Mouse (Mus musculus): Measurements from ENCODE around the gene Cela3a. TPM values are rescaled to one million over a fixed set of nuclear protein-coding genes. Genes with fewer than 3 reads are reported as not detected.

The Cela3a gene
- not detected in 2 replicates for polyA plus RNA-seq (2015; fragmentation: Nextera tagmentation; extraction: Ambion mirVana)

DNA sequence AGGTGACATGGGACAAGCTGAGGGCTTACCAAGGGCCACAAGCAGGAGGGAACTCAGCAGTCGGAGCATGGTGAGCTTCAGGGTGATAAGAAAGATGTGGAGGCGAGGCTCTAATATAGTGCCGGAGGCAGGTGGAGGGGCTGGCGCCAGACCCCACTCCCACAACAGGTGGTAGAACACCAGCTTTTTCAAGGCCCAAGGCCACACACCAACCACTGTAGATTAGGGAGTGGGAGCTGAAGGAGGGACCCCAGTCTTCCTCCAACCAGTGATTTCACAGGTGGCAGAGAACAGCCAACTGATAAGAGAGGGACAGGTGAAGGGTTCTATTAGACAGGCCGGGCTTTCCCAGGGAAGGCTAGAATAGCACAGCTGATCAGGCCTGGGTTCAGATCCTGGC, at the start of gene Cela3a:
Gene Cela3a (minus strand): TSS at position 101 of the 400 bp plus-strand sequence.
- no peak within 1 kb of the TSS for H3K4me3 ChIP-seq (ENCODE audit: low read length)
- H3K4me1 ChIP-seq (ENCODE audit: control insufficient read depth, insufficient read depth, low read depth, low read length), result no peaks in the 10 kb centered on the region
- H3K36me3 ChIP-seq (ENCODE audit: control insufficient read depth, insufficient read depth, low read length), result no peaks in the 10 kb centered on the region
- H3K9ac ChIP-seq (ENCODE audit: low read depth, low read length), result no peak within 1 kb of the TSS
- H3K9me3 ChIP-seq (ENCODE audit: control insufficient read depth, low read length), result no peaks in the 10 kb centered on the region
- no peak within 1 kb of the TSS for H3K27ac ChIP-seq (ENCODE audit: low read depth, low read length)
- no peak within 1 kb of the TSS for H3K4me2 ChIP-seq (ENCODE audit: low read length)
- WGBS, result 93% methylated on average over 5 of the region's 5 CpGs
- no peak for ATAC-seq
- no peaks in the 10 kb centered on the region for H3K27me3 ChIP-seq (replicated peaks; ENCODE audit: control insufficient read depth, insufficient read depth, low read length)

DNA sequence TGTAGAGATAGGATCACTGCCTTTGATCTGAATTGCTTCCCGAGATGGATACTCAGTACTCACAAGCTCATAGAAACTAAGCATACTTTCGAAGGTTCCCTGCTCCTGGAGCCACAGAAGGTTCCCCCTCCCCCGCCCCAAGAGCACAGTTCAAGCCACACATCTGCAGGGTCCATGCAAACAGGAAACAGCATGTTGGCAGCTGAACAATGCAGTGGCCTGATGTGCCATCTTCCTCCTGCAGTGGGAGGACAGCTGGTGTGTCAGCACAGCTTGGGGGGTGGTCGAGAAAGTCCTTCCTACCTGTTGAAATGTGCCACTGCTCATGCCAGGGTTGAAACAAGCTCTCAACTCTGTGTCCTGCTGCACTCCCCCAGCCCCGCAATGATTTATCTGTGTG, 49.3 kb upstream of the Cela3a start:
- Histone ChIP-seq H3K27ac (ENCODE audit: low read depth, low read length) (no peak overlapping the region), H3K36me3 (ENCODE audit: control insufficient read depth, insufficient read depth, low read length) (no peaks in the 10 kb centered on the region), H3K27me3 (replicated peaks; ENCODE audit: control insufficient read depth, insufficient read depth, low read length) (no peaks in the 10 kb centered on the region), H3K4me1 (ENCODE audit: control insufficient read depth, insufficient read depth, low read depth, low read length) (no peaks in the 10 kb centered on the region), H3K4me3 (ENCODE audit: low read length) (no peak overlapping the region), H3K9me3 (ENCODE audit: control insufficient read depth, low read length) (no peaks in the 10 kb centered on the region), H3K9ac (ENCODE audit: low read depth, low read length) (no peak overlapping the region), H3K4me2 (ENCODE audit: low read length) (no peak overlapping the region)
- ATAC-seq, result no peak
- WGBS, result 77% methylated on average over 5 of the region's 5 CpGs

DNA sequence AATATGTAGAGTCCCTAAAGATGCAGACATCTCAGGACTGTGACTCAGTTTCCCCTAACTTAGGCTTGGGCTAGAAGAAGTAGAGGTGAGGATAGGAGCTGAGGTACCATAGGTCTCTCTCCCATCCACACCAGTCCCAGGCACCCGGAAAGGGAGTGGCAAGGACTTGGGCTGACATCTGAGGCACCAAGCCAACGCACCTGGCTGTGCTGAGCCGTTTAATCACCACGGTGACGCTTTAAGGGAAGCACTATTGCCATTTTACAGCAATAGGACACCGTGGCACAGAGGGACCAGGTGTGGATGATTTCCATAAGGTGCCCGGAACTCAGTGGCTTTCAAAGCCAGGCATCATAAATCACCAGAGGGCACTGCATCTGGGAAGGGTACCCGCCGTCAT, 48.7 kb upstream of the Cela3a start:
- no peak overlapping the region for H3K27ac ChIP-seq (ENCODE audit: low read depth, low read length)
- no peak overlapping the region for H3K4me2 ChIP-seq (ENCODE audit: low read length)
- H3K4me3 ChIP-seq (ENCODE audit: low read length), result no peak overlapping the region
- 78% methylated on average over 9 of the region's 9 CpGs for WGBS
- H3K36me3 ChIP-seq (ENCODE audit: control insufficient read depth, insufficient read depth, low read length), result no peaks in the 10 kb centered on the region
- H3K9me3 ChIP-seq (ENCODE audit: control insufficient read depth, low read length), result no peaks in the 10 kb centered on the region
- no peaks in the 10 kb centered on the region for H3K27me3 ChIP-seq (replicated peaks; ENCODE audit: control insufficient read depth, insufficient read depth, low read length)
- H3K9ac ChIP-seq (ENCODE audit: low read depth, low read length), result no peak overlapping the region
- no peaks in the 10 kb centered on the region for H3K4me1 ChIP-seq (ENCODE audit: control insufficient read depth, insufficient read depth, low read depth, low read length)
- ATAC-seq, result no peak

DNA sequence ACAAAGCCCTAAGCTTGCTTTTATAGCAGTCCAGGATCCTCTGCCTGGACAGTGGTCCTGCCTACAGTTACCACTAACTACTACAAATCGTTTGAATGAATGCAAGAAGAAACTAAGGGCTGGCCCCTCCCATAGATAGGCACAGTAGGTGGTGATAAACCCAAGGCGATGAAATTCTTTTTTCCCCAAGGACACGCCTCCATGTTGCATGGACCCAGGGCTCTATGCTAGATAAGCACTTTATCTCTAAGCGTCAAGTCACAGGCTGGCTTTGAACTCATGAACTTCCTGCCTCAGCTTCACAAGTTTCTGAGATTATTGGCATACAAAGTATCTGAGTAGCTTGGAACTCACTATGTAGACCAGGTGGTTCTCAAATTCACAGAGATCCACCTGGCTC, 47.7 kb upstream of the Cela3a start:
- Histone ChIP-seq H3K4me1 (ENCODE audit: control insufficient read depth, insufficient read depth, low read depth, low read length) (no peaks in the 10 kb centered on the region), H3K9me3 (ENCODE audit: control insufficient read depth, low read length) (no peaks in the 10 kb centered on the region), H3K27me3 (replicated peaks; ENCODE audit: control insufficient read depth, insufficient read depth, low read length) (no peaks in the 10 kb centered on the region), H3K27ac (ENCODE audit: low read depth, low read length) (no peak overlapping the region), H3K36me3 (ENCODE audit: control insufficient read depth, insufficient read depth, low read length) (no peaks in the 10 kb centered on the region), H3K4me3 (ENCODE audit: low read length) (no peak overlapping the region), H3K4me2 (ENCODE audit: low read length) (no peak overlapping the region), H3K9ac (ENCODE audit: low read depth, low read length) (no peak overlapping the region)
- WGBS, result 81% methylated on average over 4 of the region's 4 CpGs
- no peak for ATAC-seq

DNA sequence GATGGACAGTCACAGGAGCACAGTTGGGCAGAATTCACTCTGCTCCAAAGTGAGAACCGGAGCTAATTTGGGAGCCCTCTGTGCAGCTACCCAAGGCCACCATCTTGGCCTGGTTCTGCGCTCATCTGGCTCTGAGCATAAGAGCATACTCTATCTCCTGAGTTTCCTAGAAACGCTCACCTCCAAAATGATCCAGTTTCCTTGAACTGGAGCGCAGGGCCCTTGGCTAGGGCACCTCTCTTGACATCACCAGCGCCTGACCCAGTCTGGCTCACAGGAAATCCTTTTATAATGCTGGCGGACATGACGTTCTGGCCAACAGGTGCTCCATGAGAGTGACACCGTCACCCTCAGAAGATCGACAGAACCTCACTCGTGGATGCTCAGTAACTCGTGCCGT, 47.0 kb upstream of the Cela3a start:
- no peak overlapping the region for H3K4me2 ChIP-seq (ENCODE audit: low read length)
- no peaks in the 10 kb centered on the region for H3K27me3 ChIP-seq (replicated peaks; ENCODE audit: control insufficient read depth, insufficient read depth, low read length)
- WGBS, result 83% methylated on average over 12 of the region's 12 CpGs
- no peaks in the 10 kb centered on the region for H3K9me3 ChIP-seq (ENCODE audit: control insufficient read depth, low read length)
- no peak overlapping the region for H3K4me3 ChIP-seq (ENCODE audit: low read length)
- H3K9ac ChIP-seq (ENCODE audit: low read depth, low read length), result no peak overlapping the region
- no peaks in the 10 kb centered on the region for H3K4me1 ChIP-seq (ENCODE audit: control insufficient read depth, insufficient read depth, low read depth, low read length)
- ATAC-seq, result no peak
- no peak overlapping the region for H3K27ac ChIP-seq (ENCODE audit: low read depth, low read length)
- no peaks in the 10 kb centered on the region for H3K36me3 ChIP-seq (ENCODE audit: control insufficient read depth, insufficient read depth, low read length)

DNA sequence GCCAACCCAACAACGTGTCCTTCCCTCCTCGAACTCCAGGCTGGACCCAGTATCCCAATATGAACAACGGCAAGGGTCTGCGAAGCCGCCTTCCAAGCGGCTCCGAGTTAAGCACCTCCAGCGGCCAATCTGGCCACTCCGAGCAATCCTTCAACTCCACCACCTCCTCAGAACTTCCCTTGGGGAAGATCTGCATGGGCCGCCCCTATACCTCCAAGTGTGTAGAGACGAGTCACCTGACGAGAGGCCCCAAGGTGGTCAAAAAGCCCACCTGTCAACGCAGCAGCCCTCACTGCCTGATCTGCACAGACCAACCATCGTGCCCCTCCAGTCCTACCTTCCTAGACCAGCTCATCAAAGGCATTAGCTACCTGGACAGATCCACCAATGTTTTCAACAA, 45.0 kb upstream of the Cela3a start:
- no peak for ATAC-seq
- no peak overlapping the region for H3K27ac ChIP-seq (ENCODE audit: low read depth, low read length)

DNA sequence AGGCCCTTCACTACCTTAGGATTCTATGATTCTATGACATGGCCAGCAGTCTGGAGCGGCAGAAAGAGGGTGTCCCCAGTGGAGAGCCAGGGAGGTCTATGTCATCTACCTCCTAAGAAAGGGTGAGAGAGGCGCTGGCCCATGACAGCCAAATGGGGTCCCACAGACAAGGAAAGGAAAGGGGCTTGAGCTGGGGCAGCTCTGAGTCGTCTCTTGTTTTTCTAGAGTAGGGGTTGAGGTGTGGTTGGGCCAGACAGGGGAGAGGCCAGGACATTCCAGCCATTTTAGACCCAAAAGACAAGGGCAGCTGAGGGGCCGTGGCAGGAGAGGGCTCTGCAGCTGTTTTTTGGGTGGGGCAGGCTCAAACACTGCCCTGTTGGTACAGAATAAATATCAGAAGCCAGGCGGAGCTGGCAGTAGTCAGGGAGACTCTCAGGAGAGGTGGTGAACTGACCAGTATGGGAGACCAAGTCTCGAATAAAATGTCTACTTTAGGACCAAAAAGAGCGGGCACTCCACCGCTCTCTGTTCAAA, 43.7 kb upstream of the Cela3a start, which contains the start of gene 1700013G24Rik:
Gene 1700013G24Rik (plus strand): TSS at position 51 of the 534 bp plus-strand sequence.
- ATAC-seq, result no peak
- Histone ChIP-seq H3K27me3 (replicated peaks; ENCODE audit: control insufficient read depth, insufficient read depth, low read length) (no peaks in the 10 kb centered on the region), H3K9me3 (ENCODE audit: control insufficient read depth, low read length) (no peaks in the 10 kb centered on the region), H3K4me3 (ENCODE audit: low read length) (no peak within 1 kb of the TSS), H3K27ac (ENCODE audit: low read depth, low read length) (no peak within 1 kb of the TSS), H3K9ac (ENCODE audit: low read depth, low read length) (no peak within 1 kb of the TSS), H3K4me2 (ENCODE audit: low read length) (no peak within 1 kb of the TSS), H3K36me3 (ENCODE audit: control insufficient read depth, insufficient read depth, low read length) (no peaks in the 10 kb centered on the region), H3K4me1 (ENCODE audit: control insufficient read depth, insufficient read depth, low read depth, low read length) (no peaks in the 10 kb centered on the region)
- WGBS, result 84% methylated on average over 8 of the region's 8 CpGs

More for the DNA sequence above, 45.0 kb upstream of the Cela3a start:
- no peak overlapping the region for H3K9ac ChIP-seq (ENCODE audit: low read depth, low read length)
- H3K4me3 ChIP-seq (ENCODE audit: low read length), result no peak overlapping the region
- no peaks in the 10 kb centered on the region for H3K9me3 ChIP-seq (ENCODE audit: control insufficient read depth, low read length)
- H3K4me1 ChIP-seq (ENCODE audit: control insufficient read depth, insufficient read depth, low read depth, low read length), result no peaks in the 10 kb centered on the region
- no peak overlapping the region for H3K4me2 ChIP-seq (ENCODE audit: low read length)
- 91% methylated on average over 14 of the region's 14 CpGs for WGBS
- no peaks in the 10 kb centered on the region for H3K27me3 ChIP-seq (replicated peaks; ENCODE audit: control insufficient read depth, insufficient read depth, low read length)
- H3K36me3 ChIP-seq (ENCODE audit: control insufficient read depth, insufficient read depth, low read length), result no peaks in the 10 kb centered on the region

DNA sequence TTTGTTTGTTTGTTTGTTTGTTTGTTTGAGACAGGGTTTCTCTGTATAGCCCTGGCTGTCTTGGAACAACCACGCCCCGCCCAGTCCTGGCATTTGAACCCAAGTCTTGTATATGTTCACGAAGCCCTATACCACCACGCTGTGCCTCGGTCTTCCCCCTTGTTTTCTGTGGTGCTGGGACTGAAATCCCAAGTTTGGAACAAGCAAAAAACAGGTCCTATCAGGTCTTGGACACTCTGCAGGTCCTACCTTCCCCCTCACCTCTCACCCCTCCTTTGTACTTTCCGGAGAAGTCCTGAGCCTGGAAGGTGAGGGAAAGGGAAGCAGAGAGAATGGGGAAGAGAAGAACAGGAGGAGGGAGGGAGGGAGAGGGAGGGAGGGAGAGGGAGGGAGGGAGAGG, 42.6 kb upstream of the Cela3a start:
- H3K4me2 ChIP-seq (ENCODE audit: low read length), result no peak overlapping the region
- H3K36me3 ChIP-seq (ENCODE audit: control insufficient read depth, insufficient read depth, low read length), result no peaks in the 10 kb centered on the region
- H3K9ac ChIP-seq (ENCODE audit: low read depth, low read length), result no peak overlapping the region
- no peaks in the 10 kb centered on the region for H3K27me3 ChIP-seq (replicated peaks; ENCODE audit: control insufficient read depth, insufficient read depth, low read length)
- H3K9me3 ChIP-seq (ENCODE audit: control insufficient read depth, low read length), result no peaks in the 10 kb centered on the region
- H3K27ac ChIP-seq (ENCODE audit: low read depth, low read length), result no peak overlapping the region
- 93% methylated on average over 6 of the region's 6 CpGs for WGBS
- no peak overlapping the region for H3K4me3 ChIP-seq (ENCODE audit: low read length)
- ATAC-seq, result no peak
- H3K4me1 ChIP-seq (ENCODE audit: control insufficient read depth, insufficient read depth, low read depth, low read length), result peaks cover 3% of the 10 kb centered on the region

DNA sequence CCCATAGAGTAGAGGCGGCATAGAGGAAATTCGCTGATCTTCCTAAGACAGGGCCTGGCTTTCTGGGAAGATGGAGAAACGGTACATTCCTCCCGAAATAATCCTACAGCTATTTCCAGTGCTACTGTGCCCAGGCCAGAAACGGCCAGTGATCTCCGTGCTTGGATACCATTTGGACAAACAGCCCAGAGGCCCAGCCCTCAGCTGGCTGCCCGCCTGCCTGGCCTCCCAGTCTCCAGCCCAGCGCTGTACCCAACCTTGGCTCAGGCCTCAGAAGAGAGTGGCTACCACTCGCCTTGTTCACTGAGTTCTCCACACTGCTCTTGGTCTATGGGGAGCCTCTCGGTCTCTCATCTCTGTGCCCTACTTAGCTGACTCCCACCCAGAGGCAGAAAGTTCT, 40.1 kb upstream of the Cela3a start:
- 73% methylated on average over 10 of the region's 10 CpGs for WGBS
- no peaks in the 10 kb centered on the region for H3K9me3 ChIP-seq (ENCODE audit: control insufficient read depth, low read length)

DNA sequence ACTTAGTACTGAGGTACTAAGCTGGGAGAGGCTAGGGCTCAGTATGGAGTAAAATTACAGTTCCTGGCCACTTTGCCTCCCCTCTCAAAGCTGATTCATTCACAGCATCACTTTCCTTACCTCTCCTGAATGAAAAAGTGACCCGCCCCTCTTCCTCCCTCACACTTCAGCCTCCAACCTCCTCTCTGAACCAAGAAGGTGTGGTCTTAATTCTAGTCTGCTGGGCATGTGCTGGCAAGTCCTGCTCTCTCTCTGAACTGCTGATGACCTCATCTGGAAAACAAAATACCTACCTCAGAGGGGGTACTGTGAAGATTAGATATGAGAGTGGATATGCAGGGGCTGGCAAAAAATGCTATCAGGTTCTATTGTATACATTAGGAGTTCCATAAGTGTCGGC, 39.5 kb upstream of the Cela3a start:
- no peaks in the 10 kb centered on the region for H3K27me3 ChIP-seq (replicated peaks; ENCODE audit: control insufficient read depth, insufficient read depth, low read length)
- WGBS, result 87% methylated on average over 2 of the region's 2 CpGs
- no peak for ATAC-seq
- no peak overlapping the region for H3K27ac ChIP-seq (ENCODE audit: low read depth, low read length)
- H3K36me3 ChIP-seq (ENCODE audit: control insufficient read depth, insufficient read depth, low read length), result no peaks in the 10 kb centered on the region
- no peaks in the 10 kb centered on the region for H3K9me3 ChIP-seq (ENCODE audit: control insufficient read depth, low read length)
- no peak overlapping the region for H3K9ac ChIP-seq (ENCODE audit: low read depth, low read length)
- H3K4me2 ChIP-seq (ENCODE audit: low read length), result no peak overlapping the region
- no peak overlapping the region for H3K4me3 ChIP-seq (ENCODE audit: low read length)
- H3K4me1 ChIP-seq (ENCODE audit: control insufficient read depth, insufficient read depth, low read depth, low read length), result peaks cover 3% of the 10 kb centered on the region

More for the DNA sequence above, 40.1 kb upstream of the Cela3a start:
- Histone ChIP-seq H3K27me3 (replicated peaks; ENCODE audit: control insufficient read depth, insufficient read depth, low read length) (no peaks in the 10 kb centered on the region), H3K4me3 (ENCODE audit: low read length) (no peak overlapping the region), H3K4me1 (ENCODE audit: control insufficient read depth, insufficient read depth, low read depth, low read length) (peaks cover 3% of the 10 kb centered on the region), H3K27ac (ENCODE audit: low read depth, low read length) (no peak overlapping the region), H3K9ac (ENCODE audit: low read depth, low read length) (no peak overlapping the region), H3K4me2 (ENCODE audit: low read length) (no peak overlapping the region), H3K36me3 (ENCODE audit: control insufficient read depth, insufficient read depth, low read length) (no peaks in the 10 kb centered on the region)
- ATAC-seq, result no peak

All from hindbrain, embryonic 16.5 days (tissue).